In the genomic region with DNA sequence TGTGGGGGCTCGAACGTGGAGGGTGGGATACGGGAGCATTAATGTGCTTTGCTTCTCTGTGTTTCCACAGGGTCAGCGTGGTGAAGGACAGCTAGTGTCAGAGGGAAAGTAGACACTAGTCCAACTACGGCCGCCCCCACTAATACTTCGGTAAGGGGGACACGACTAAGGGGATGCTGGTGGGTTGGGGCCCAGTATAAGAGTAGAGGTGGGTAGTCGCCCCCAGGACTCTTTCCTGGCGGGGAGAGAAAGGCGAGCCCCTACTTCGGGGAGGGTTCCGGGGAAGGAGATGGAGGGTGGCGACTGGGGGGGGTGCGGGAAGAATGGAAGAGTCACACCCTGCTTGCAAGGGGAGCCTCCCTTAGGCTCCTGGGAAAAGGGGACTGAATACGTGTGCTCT, we compare ENCODE assay signal across 8 mouse cellular contexts. TPM values are rescaled to one million over a fixed set of nuclear protein-coding genes. Genes with fewer than 3 reads are reported as not detected.
DNase-seq lines count a peak whose midpoint lies in the region; ATAC-seq and TF ChIP-seq lines count a peak whose summit lies in the region.

No protein-coding gene starts in this region.

- no peaks in the 10 kb centered on the region for H3K36me3 ChIP-seq in C2C12 (ENCODE audit: control insufficient read depth, insufficient read depth)
- no peaks in the 10 kb centered on the region for H3K36me3 ChIP-seq in forebrain, embryonic 14.5 days (ENCODE audit: control insufficient read depth, insufficient read depth, low read length)
- H3K36me3 ChIP-seq in intestine, postnatal 0 days (ENCODE audit: control insufficient read depth, insufficient read depth), result no peaks in the 10 kb centered on the region
- H3K36me3 ChIP-seq in midbrain, embryonic 11.5 days (ENCODE audit: control insufficient read depth, insufficient read depth, low read length), result no peaks in the 10 kb centered on the region

- no peaks in the 10 kb centered on the region for H3K4me1 ChIP-seq in forebrain, embryonic 14.5 days (ENCODE audit: control insufficient read depth, insufficient read depth, low read length)
- no peaks in the 10 kb centered on the region for H3K4me1 ChIP-seq in intestine, postnatal 0 days (replicated peaks; ENCODE audit: control insufficient read depth, insufficient read depth, low read length)
- H3K4me1 ChIP-seq in midbrain, embryonic 11.5 days (ENCODE audit: control insufficient read depth, insufficient read depth, low read length), result peaks cover 2% of the 10 kb centered on the region; the same call in 1 of the 2 replicates

- H3K79me2 ChIP-seq in C2C12 (ENCODE audit: control insufficient read depth, insufficient read depth), result no peaks in the 10 kb centered on the region

- peak overlapping the region; percentile 67 for H3K4me2 ChIP-seq in forebrain, embryonic 14.5 days (ENCODE audit: low read length)
- peak overlapping the region; percentile 87 for H3K4me2 ChIP-seq in intestine, postnatal 0 days (replicated peaks; ENCODE audit: low read depth)
- H3K4me2 ChIP-seq in midbrain, embryonic 11.5 days, result peak overlapping the region; percentile 71

- ATAC-seq in forebrain, embryonic 14.5 days, result no peak
- no peak for ATAC-seq in intestine, postnatal 0 days
- no peak for ATAC-seq in midbrain, embryonic 11.5 days (ENCODE audit: low FRiP score)

- 31% methylated on average over 16 of the region's 16 CpGs for WGBS in forebrain, embryonic 14.5 days
- 14% methylated on average over 14 of the region's 16 CpGs for WGBS in intestine, postnatal 0 days
- WGBS in midbrain, embryonic 11.5 days, result 6% methylated on average over 15 of the region's 16 CpGs

- peaks cover 2% of the 10 kb centered on the region for H3K79me3 ChIP-seq in C2C12 (ENCODE audit: low read depth)

- H3K9me3 ChIP-seq in forebrain, embryonic 14.5 days (replicated peaks; ENCODE audit: control insufficient read depth, low read length), result no peaks in the 10 kb centered on the region
- no peaks in the 10 kb centered on the region for H3K9me3 ChIP-seq in intestine, postnatal 0 days (ENCODE audit: control insufficient read depth)
- H3K9me3 ChIP-seq in midbrain, embryonic 11.5 days (ENCODE audit: control insufficient read depth, low read length), result no peaks in the 10 kb centered on the region

- no peak overlapping the region for H3K27ac ChIP-seq in forebrain, embryonic 14.5 days (ENCODE audit: low read depth, low read length)
- H3K27ac ChIP-seq in intestine, postnatal 0 days (ENCODE audit: low read depth, low read length), result no peak overlapping the region
- H3K27ac ChIP-seq in midbrain, embryonic 11.5 days (ENCODE audit: low read depth, low read length), result no peak overlapping the region

- H3K9ac ChIP-seq in forebrain, embryonic 14.5 days (ENCODE audit: low read length), result no peak overlapping the region
- H3K9ac ChIP-seq in intestine, postnatal 0 days (ENCODE audit: low read depth, low read length), result no peak overlapping the region
- H3K9ac ChIP-seq in midbrain, embryonic 11.5 days (ENCODE audit: low read length), result no peak overlapping the region

- H3K4me3 ChIP-seq in C2C12 (ENCODE audit: insufficient read depth, poor library complexity, severe bottlenecking), result peak overlapping the region; percentile 43
- peak overlapping the region; percentile 27 for H3K4me3 ChIP-seq in forebrain, embryonic 14.5 days (ENCODE audit: low read depth, low read length)
- H3K4me3 ChIP-seq in intestine, postnatal 0 days (ENCODE audit: low read depth, low read length), result peak overlapping the region; percentile 56
- H3K4me3 ChIP-seq in midbrain, embryonic 11.5 days (ENCODE audit: low read depth, low read length), result peak overlapping the region; percentile 58

- no peaks in the 10 kb centered on the region for H3K27me3 ChIP-seq in C2C12 (ENCODE audit: control insufficient read depth, insufficient read depth, insufficient read length)
- H3K27me3 ChIP-seq in forebrain, embryonic 14.5 days (replicated peaks; ENCODE audit: control insufficient read depth, insufficient read depth, low read length), result no peaks in the 10 kb centered on the region
- no peaks in the 10 kb centered on the region for H3K27me3 ChIP-seq in intestine, postnatal 0 days (replicated peaks; ENCODE audit: control insufficient read depth, insufficient read depth, low read length)
- H3K27me3 ChIP-seq in midbrain, embryonic 11.5 days (ENCODE audit: control insufficient read depth, insufficient read depth, low read length), result no peaks in the 10 kb centered on the region; the same call in none of the 2 replicates

- no peak overlapping the region for H3ac ChIP-seq in C2C12 (ENCODE audit: control insufficient read depth, insufficient read length, low read depth)

- TF ChIP-seq CTCF in C2C12 (IDR thresholded peaks at IDR 0.05; ENCODE audit: control insufficient read depth, insufficient read depth, insufficient read length), result no peak
- TF ChIP-seq CTCF in intestine, postnatal 0 days (IDR thresholded peaks at IDR 0.05; ENCODE audit: low read depth), result no peak

- peak; percentile 15 for DNase-seq in cerebellum, adult 11 months
- no peak for DNase-seq in cerebellum, adult 9-11 months
- DNase-seq in forebrain, embryonic 14.5 days (ENCODE audit: low spot score), result no peak
- no peak for DNase-seq in midbrain, embryonic 11.5 days (ENCODE audit: low spot score, missing footprints)
- no peak for DNase-seq in gastrocnemius, postnatal 10 days
- DNase-seq in layer of hippocampus, adult 8-10 months (ENCODE audit: low spot score in 2 of 2), result no peak

TF ChIP-seq in C2C12, 6 proteins besides CTCF, POLR2A, EP300 and RAD21:
- TF ChIP-seq USF1 (IDR thresholded peaks at IDR 0.05; ENCODE audit: low read depth), result no peak
- no peak for TF ChIP-seq MAX (IDR thresholded peaks at IDR 0.05)
- no peak for TF ChIP-seq MYOD1 (IDR thresholded peaks at IDR 0.05; ENCODE audit: control insufficient read depth, insufficient read length, low read depth)
- no peak for TF ChIP-seq FOSL1 (IDR thresholded peaks at IDR 0.05; ENCODE audit: insufficient read depth, low read length, poor library complexity, severe bottlenecking)
- TF ChIP-seq CEBPB (IDR thresholded peaks at IDR 0.05; ENCODE audit: low read depth), result no peak
- no peak for TF ChIP-seq MYOG (IDR thresholded peaks at IDR 0.05; ENCODE audit: control insufficient read depth, extremely low read depth, insufficient read length)
TF ChIP-seq in C2C12: peak in this region for 0.

RNA-seq across cellular contexts. Expression of gene Bcorl1, which starts 1.6 kb away (rescaled TPM):
- 3.7 TPM for polyA plus RNA-seq in C2C12 (2012; fragmentation: generic; extraction: Trizol)
- 4.7 and 6.6 TPM in 2 replicates for polyA plus RNA-seq in forebrain, embryonic 14.5 days (2014; fragmentation: Nextera tagmentation; extraction: Ambion mirVana)
- polyA plus RNA-seq in intestine, postnatal 0 days (2015; fragmentation: Nextera tagmentation; extraction: Ambion mirVana), result 1.6 and 1.9 TPM in 2 replicates
- polyA plus RNA-seq in midbrain, embryonic 11.5 days (2014; fragmentation: Nextera tagmentation; extraction: Ambion mirVana), result 4.2 and 4.7 TPM in 2 replicates
- total RNA-seq in gastrocnemius, postnatal 10 days (2021), result 1 to 10 TPM; 6.4 to 8.2 TPM
- 10 to 100 TPM; 16.2 to 20.8 (median 19.0) TPM for total RNA-seq in layer of hippocampus, adult 8-10 months (2022)
